Mouse (Mus musculus): Measurements from ENCODE around the gene Isg20l2. TPM values are rescaled to one million over a fixed set of nuclear protein-coding genes. Genes with fewer than 3 reads are reported as not detected.

The Isg20l2 gene
- total RNA-seq, 2 experiments from 2014 or later = 11.6 to 16.8 TPM

Other genes with a start within 250 kb of the Isg20l2 start
- gene Lrrc71, start 181.7 kb upstream of the Isg20l2 start, total RNA-seq (2015; ENCODE audit: low replicate concordance) = not detected in 2 replicates
- gene Lrrc71, start 181.7 kb upstream of the Isg20l2 start, total RNA-seq (2017; ENCODE audit: low replicate concordance) = not detected in 2 replicates
- gene Ntrk1, start 135.2 kb upstream of the Isg20l2 start, total RNA-seq (2015; ENCODE audit: low replicate concordance) = not detected in 2 replicates
- not detected in 2 replicates for gene Ntrk1, start 135.2 kb upstream of the Isg20l2 start, total RNA-seq (2017; ENCODE audit: low replicate concordance)
- gene Insrr, start 133.4 kb upstream of the Isg20l2 start, total RNA-seq (2015; ENCODE audit: low replicate concordance) = not detected in 2 replicates
- not detected in 2 replicates for gene Insrr, start 133.4 kb upstream of the Isg20l2 start, total RNA-seq (2017; ENCODE audit: low replicate concordance)
- gene Pear1, start 106.0 kb upstream of the Isg20l2 start, total RNA-seq (2015; ENCODE audit: low replicate concordance) = 1.3 TPM in 1 of 2 replicates, not detected in the other
- gene Pear1, start 106.0 kb upstream of the Isg20l2 start, total RNA-seq (2017; ENCODE audit: low replicate concordance) = 0.98 and 1.0 TPM in 2 replicates
- gene Sh2d2a, start 83.6 kb upstream of the Isg20l2 start, total RNA-seq (2015; ENCODE audit: low replicate concordance) = 1.3 and 1.4 TPM in 2 replicates
- 0.51 and 0.83 TPM in 2 replicates for gene Sh2d2a, start 83.6 kb upstream of the Isg20l2 start, total RNA-seq (2017; ENCODE audit: low replicate concordance)
- gene Prcc, start 44.7 kb upstream of the Isg20l2 start, total RNA-seq (2015; ENCODE audit: low replicate concordance) = 12.6 and 17.7 TPM in 2 replicates
- 12.0 and 13.2 TPM in 2 replicates for gene Prcc, start 44.7 kb upstream of the Isg20l2 start, total RNA-seq (2017; ENCODE audit: low replicate concordance)
- gene Hdgf, start 24.0 kb upstream of the Isg20l2 start, total RNA-seq (2015; ENCODE audit: low replicate concordance) = 255 and 262 TPM in 2 replicates
- gene Hdgf, start 24.0 kb upstream of the Isg20l2 start, total RNA-seq (2017; ENCODE audit: low replicate concordance) = 349 and 393 TPM in 2 replicates
- 68.1 and 70.4 TPM in 2 replicates for gene Mrpl24, start 10.8 kb upstream of the Isg20l2 start, total RNA-seq (2015; ENCODE audit: low replicate concordance)
- gene Mrpl24, start 10.8 kb upstream of the Isg20l2 start, total RNA-seq (2017; ENCODE audit: low replicate concordance) = 31.3 and 38.0 TPM in 2 replicates
- 2.5 and 5.0 TPM in 2 replicates for gene Rrnad1, start 403 bp downstream of the Isg20l2 start, total RNA-seq (2015; ENCODE audit: low replicate concordance)
- 4.9 and 5.3 TPM in 2 replicates for gene Rrnad1, start 403 bp downstream of the Isg20l2 start, total RNA-seq (2017; ENCODE audit: low replicate concordance)
- gene Crabp2, start 18.4 kb downstream of the Isg20l2 start, total RNA-seq (2015; ENCODE audit: low replicate concordance) = not detected in 2 replicates
- gene Crabp2, start 18.4 kb downstream of the Isg20l2 start, total RNA-seq (2017; ENCODE audit: low replicate concordance) = not detected in 2 replicates
- gene Nes, start 40.8 kb downstream of the Isg20l2 start, total RNA-seq (2015; ENCODE audit: low replicate concordance) = not detected in 2 replicates
- gene Nes, start 40.8 kb downstream of the Isg20l2 start, total RNA-seq (2017; ENCODE audit: low replicate concordance) = not detected in 2 replicates
- not detected in 2 replicates for gene Bcan, start 69.9 kb downstream of the Isg20l2 start, total RNA-seq (2015; ENCODE audit: low replicate concordance)
- not detected in 2 replicates for gene Bcan, start 69.9 kb downstream of the Isg20l2 start, total RNA-seq (2017; ENCODE audit: low replicate concordance)
- gene Hapln2, start 97.3 kb downstream of the Isg20l2 start, total RNA-seq (2015; ENCODE audit: low replicate concordance) = not detected in 2 replicates
- not detected in 2 replicates for gene Hapln2, start 97.3 kb downstream of the Isg20l2 start, total RNA-seq (2017; ENCODE audit: low replicate concordance)
- 3.6 and 8.4 TPM in 2 replicates for gene Gpatch4, start 112.8 kb downstream of the Isg20l2 start, total RNA-seq (2015; ENCODE audit: low replicate concordance)
- 3.6 and 5.4 TPM in 2 replicates for gene Gpatch4, start 112.8 kb downstream of the Isg20l2 start, total RNA-seq (2017; ENCODE audit: low replicate concordance)
- 11.9 and 12.2 TPM in 2 replicates for gene Naxe, start 128.2 kb downstream of the Isg20l2 start, total RNA-seq (2015; ENCODE audit: low replicate concordance)
- 5.5 and 7.6 TPM in 2 replicates for gene Naxe, start 128.2 kb downstream of the Isg20l2 start, total RNA-seq (2017; ENCODE audit: low replicate concordance)
- gene Ttc24, start 148.0 kb downstream of the Isg20l2 start, total RNA-seq (2015; ENCODE audit: low replicate concordance) = not detected in 2 replicates
- gene Ttc24, start 148.0 kb downstream of the Isg20l2 start, total RNA-seq (2017; ENCODE audit: low replicate concordance) = not detected in 2 replicates
- 29.8 and 31.4 TPM in 2 replicates for gene Iqgap3, start 151.7 kb downstream of the Isg20l2 start, total RNA-seq (2015; ENCODE audit: low replicate concordance)
- 56.3 and 60.7 TPM in 2 replicates for gene Iqgap3, start 151.7 kb downstream of the Isg20l2 start, total RNA-seq (2017; ENCODE audit: low replicate concordance)
- 36.9 and 37.8 TPM in 2 replicates for gene Mef2d, start 212.1 kb downstream of the Isg20l2 start, total RNA-seq (2015; ENCODE audit: low replicate concordance)
- 15.3 and 16.9 TPM in 2 replicates for gene Mef2d, start 212.1 kb downstream of the Isg20l2 start, total RNA-seq (2017; ENCODE audit: low replicate concordance)

Measured in erythroid progenitor cell, adult 5-6 weeks (primary cell).